Mouse (Mus musculus): ENCODE results near the gene Cxcr5. TPM values are rescaled to one million over a fixed set of nuclear protein-coding genes. Genes with fewer than 3 reads are reported as not detected.

Gene Cxcr5
- polyA plus RNA-seq, 1 experiment: not detected

- Histone ChIP-seq H3K9me3 (no peaks in the 10 kb centered on the region), H3K36me3 (replicated peaks; ENCODE audit: low read length) (peaks cover 15% of the 10 kb centered on the region), H3K4me3 (replicated peaks) (peak overlapping the region; percentile 88), H3K4me1 (peaks cover 76% of the 10 kb centered on the region), H3K27me3 (replicated peaks) (peaks cover 59% of the 10 kb centered on the region)
- no peak for TF ChIP-seq GATA1 (IDR thresholded peaks at IDR 0.05; ENCODE audit: borderline replicate concordance, low read length)
- no peak for TF ChIP-seq FLI1 (IDR thresholded peaks at IDR 0.05; ENCODE audit: low read length)
Measured at GRCm38 (mm10) chr9:44497624-44498377, 63.9 kb downstream of the Cxcr5 start.

- H3K36me3 ChIP-seq (replicated peaks; ENCODE audit: low read length): peaks cover 17% of the 10 kb centered on the region
- H3K27me3 ChIP-seq (replicated peaks): peaks cover 63% of the 10 kb centered on the region
- H3K4me1 ChIP-seq: peaks cover 84% of the 10 kb centered on the region
- TF ChIP-seq GATA1 (IDR thresholded peaks at IDR 0.05; ENCODE audit: borderline replicate concordance, low read length) (no peak), FLI1 (IDR thresholded peaks at IDR 0.05; ENCODE audit: low read length) (no peak)
- H3K9me3 ChIP-seq: no peaks in the 10 kb centered on the region
- H3K4me3 ChIP-seq (replicated peaks): no peak overlapping the region
Measured at GRCm38 (mm10) chr9:44496803-44497461, 64.7 kb downstream of the Cxcr5 start.

DNA sequence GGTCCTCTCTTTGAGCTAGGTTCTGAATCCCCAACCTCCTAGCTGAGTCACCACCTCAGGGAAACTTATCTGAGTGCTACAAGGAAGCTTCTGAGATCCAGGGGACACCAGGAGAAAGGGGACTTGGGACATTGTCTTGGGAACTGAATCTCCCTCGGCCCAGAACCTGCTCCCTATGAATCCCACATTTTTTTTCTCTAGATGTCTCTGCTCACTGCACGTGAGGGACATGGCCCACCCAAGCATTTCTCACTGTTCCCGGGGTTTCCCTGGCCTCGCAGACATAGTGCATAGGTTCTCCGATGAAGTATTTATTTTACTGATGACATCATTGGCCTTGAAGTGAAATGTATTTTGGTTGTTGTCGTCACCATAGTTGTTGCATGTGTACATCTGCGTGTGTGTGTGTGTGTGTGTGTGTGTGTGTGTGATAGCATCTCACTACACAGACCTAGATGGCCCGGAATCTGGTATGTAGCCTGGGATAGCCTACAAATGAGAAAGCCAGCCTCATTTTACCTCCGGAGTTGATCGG, 65.8 kb downstream of the Cxcr5 start:
- H3K27me3 ChIP-seq (replicated peaks): peaks cover 57% of the 10 kb centered on the region
- peaks cover 84% of the 10 kb centered on the region for H3K4me1 ChIP-seq
- no peaks in the 10 kb centered on the region for H3K9me3 ChIP-seq
- peaks cover 15% of the 10 kb centered on the region for H3K36me3 ChIP-seq (replicated peaks; ENCODE audit: low read length)
- TF ChIP-seq FLI1 (IDR thresholded peaks at IDR 0.05; ENCODE audit: low read length) (no peak), GATA1 (IDR thresholded peaks at IDR 0.05; ENCODE audit: borderline replicate concordance, low read length) (no peak)
- H3K4me3 ChIP-seq (replicated peaks): no peak overlapping the region

DNA sequence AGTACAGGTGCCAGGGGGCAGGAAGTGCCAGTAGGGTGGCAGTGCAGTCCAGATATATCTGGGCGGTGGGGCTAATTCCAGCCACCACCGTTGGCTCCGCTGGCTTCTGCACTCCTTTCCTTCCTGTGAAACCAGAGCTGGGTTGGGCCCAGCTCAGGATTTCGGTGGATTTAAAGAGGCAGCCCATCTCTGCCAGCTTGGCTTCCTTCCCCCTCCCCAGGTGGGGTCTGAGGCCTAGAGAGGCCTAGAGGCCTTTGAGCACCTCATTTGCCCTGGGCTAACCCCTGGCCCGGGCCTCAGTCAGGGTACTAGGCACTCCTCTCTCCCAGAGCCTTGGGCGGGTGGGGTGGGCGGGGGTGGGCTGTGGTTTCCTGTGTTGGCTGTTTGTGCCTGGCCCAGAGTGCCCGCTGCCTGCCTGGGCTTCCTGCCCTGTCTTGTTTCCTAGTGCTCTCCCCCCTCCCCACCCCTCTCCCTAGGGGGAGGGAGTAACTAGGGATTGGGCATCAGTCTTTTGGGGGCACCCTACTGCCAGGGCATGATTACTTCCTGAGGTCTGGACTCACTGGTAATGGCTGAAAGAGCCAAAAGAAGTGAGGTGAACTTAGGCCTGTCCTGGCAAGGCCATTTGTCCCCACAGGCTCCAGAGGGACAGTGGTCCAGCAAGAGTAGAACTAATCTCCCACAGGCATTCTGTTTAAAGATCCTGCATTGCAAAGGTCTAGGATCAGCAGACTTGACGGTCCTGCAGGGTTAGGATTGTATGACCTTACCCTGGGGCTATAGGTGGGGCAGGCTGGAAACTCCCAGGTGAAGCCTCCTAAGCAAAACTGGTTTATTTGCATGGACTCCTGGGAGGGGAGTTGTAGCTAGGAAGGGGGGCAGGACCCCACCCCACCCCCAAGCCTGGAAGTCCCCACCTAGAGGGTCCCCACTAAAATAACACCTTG, 66.5 kb downstream of the Cxcr5 start:
- Histone ChIP-seq H3K4me1 (peaks cover 91% of the 10 kb centered on the region), H3K27me3 (replicated peaks) (peaks cover 50% of the 10 kb centered on the region), H3K4me3 (replicated peaks) (peak overlapping the region; percentile 69), H3K9me3 (no peaks in the 10 kb centered on the region), H3K36me3 (replicated peaks; ENCODE audit: low read length) (peaks cover 9% of the 10 kb centered on the region)
- no peak for TF ChIP-seq GATA1 (IDR thresholded peaks at IDR 0.05; ENCODE audit: borderline replicate concordance, low read length)
- no peak for TF ChIP-seq FLI1 (IDR thresholded peaks at IDR 0.05; ENCODE audit: low read length)

GRCm38 (mm10) chr9:44494261-44494862, 67.3 kb downstream of the Cxcr5 start:
- TF ChIP-seq GATA1 (IDR thresholded peaks at IDR 0.05; ENCODE audit: borderline replicate concordance, low read length): no peak
- TF ChIP-seq FLI1 (IDR thresholded peaks at IDR 0.05; ENCODE audit: low read length): no peak
- peaks cover 42% of the 10 kb centered on the region for H3K27me3 ChIP-seq (replicated peaks)
- H3K4me3 ChIP-seq (replicated peaks): peak overlapping the region; percentile 69
- peaks cover 95% of the 10 kb centered on the region for H3K4me1 ChIP-seq
- no peaks in the 10 kb centered on the region for H3K9me3 ChIP-seq
- peaks cover 9% of the 10 kb centered on the region for H3K36me3 ChIP-seq (replicated peaks; ENCODE audit: low read length)

DNA sequence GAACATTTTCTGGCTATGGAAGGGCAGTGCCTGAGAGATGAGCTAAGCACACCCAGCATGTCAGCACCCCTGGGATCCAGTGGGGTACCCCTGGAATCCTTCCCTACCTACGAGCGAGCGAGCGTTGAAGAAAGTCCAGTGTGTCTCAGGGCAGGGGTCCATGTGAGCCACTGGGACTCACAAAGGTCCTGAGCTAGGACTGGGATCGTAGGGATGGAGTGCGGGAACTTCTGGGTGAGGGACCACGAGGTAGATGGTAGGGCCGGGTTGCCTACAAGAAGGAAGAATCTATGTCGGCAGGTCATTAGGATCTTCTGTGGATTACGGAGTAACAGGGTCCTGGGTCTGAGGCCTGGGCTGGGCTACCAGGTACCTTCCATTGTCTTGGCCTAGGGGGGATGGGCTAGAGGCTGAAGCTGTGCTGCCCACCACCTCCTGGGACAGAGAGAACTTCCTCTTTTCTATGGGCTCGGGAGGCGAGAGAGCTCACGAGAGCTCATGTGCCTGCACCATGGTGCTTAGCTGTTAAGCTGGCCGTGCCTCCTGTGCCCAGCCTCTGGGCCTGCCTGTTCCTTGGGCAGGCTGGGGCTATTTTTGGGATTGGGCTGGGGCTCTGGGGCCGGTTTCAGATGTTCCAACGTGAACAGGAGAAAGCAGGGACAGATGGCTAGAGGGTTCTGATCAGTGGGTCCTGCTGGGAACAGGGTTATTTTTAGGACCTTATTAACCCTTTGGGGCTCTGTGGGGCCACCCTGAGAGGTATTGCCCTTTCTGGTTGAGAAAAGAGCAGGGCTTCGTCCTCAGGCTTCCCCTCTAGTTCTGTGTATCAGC, 68.8 kb downstream of the Cxcr5 start:
- Histone ChIP-seq H3K27me3 (replicated peaks) (peaks cover 29% of the 10 kb centered on the region), H3K4me1 (peaks cover 95% of the 10 kb centered on the region), H3K4me3 (replicated peaks) (no peak overlapping the region), H3K36me3 (replicated peaks; ENCODE audit: low read length) (peaks cover 9% of the 10 kb centered on the region), H3K9me3 (no peaks in the 10 kb centered on the region)
- TF ChIP-seq GATA1 (IDR thresholded peaks at IDR 0.05; ENCODE audit: borderline replicate concordance, low read length): no peak
- TF ChIP-seq FLI1 (IDR thresholded peaks at IDR 0.05; ENCODE audit: low read length): no peak

DNA sequence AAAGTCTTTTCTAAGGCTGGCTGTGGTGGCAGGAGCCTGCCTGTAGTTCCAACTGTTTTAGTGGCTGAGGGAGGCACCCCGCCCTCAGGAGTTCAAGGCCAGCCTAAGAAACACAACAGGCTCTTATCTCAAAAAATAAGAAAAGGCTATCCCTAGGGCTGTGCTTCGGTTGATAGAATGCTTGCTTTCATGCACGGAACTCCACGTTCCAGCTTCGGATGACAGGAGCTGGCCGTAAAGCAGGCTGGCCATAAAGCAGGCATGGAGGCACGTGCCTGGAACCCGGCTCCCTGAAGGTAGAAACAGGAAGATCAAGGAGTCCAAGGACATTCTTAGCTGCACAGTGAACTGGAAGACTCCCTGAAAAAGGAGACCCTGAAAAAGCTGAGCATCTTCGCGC, 70.3 kb downstream of the Cxcr5 start:
- Histone ChIP-seq H3K9me3 (no peaks in the 10 kb centered on the region), H3K4me1 (peaks cover 95% of the 10 kb centered on the region)

DNA sequence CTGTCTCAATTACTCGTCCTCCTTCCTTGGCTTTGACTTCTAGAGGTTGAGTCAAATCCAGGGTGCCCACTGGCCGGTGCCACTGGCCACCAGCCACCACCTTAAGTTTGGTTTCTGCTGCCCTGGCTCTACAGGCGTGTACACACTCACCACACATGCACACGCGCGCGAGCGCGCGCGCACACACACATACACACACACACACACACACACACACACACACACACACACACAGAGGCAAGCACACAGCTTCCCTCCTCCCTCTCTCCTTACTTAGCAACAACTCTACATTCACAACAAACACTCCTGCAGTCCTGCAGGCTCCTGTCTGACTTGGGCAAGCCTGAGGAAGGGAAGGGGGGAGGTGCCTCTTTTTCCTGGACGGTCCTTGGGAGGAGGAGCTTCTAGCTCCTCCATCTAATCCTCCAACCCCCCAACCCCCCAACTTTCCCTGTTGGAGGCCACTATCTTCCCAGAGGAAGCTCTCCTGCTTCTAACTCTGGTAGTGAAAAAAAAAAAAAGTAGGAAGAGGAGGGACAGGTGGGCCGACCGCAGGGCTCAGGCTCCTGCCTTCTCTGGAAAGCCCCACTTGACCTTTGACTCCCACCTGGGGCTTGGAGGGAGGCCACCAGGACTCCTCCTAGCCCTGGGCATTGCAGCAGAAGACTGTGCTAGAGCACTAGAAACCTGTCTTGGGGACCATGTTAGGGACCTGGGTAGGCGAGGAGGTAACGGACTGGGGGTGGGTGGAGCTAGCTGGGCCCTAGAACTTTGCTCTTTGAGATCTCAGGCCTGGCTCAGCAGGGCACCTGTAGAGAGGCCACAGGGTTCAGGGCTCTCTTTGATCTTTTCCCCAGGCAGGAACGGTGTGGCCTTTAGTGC, 71.3 kb downstream of the Cxcr5 start:
- Histone ChIP-seq H3K27me3 (replicated peaks) (peaks cover 15% of the 10 kb centered on the region), H3K9me3 (no peaks in the 10 kb centered on the region), H3K4me1 (peaks cover 95% of the 10 kb centered on the region), H3K36me3 (replicated peaks; ENCODE audit: low read length) (peaks cover 7% of the 10 kb centered on the region), H3K4me3 (replicated peaks) (no peak overlapping the region)
- TF ChIP-seq GATA1 (IDR thresholded peaks at IDR 0.05; ENCODE audit: borderline replicate concordance, low read length) (no peak), FLI1 (IDR thresholded peaks at IDR 0.05; ENCODE audit: low read length) (no peak)

More for the DNA sequence above, 70.3 kb downstream of the Cxcr5 start:
- Histone ChIP-seq H3K4me3 (replicated peaks) (no peak overlapping the region), H3K27me3 (replicated peaks) (peaks cover 17% of the 10 kb centered on the region), H3K36me3 (replicated peaks; ENCODE audit: low read length) (peaks cover 8% of the 10 kb centered on the region)
- no peak for TF ChIP-seq GATA1 (IDR thresholded peaks at IDR 0.05; ENCODE audit: borderline replicate concordance, low read length)
- TF ChIP-seq FLI1 (IDR thresholded peaks at IDR 0.05; ENCODE audit: low read length): no peak

Data from megakaryocyte, embryonic 14.5 days (primary cell).